Mouse (Mus musculus) c-Kit-positive CD71-positive TER-119-negative erythroid progenitor cells, embryonic 14.5 days (primary cell): Measurements from ENCODE around the gene Als2.
A peak's percentile ranks its signal among the peaks of the same experiment; 100 is the strongest.

Source experiments
- DNase-seq: peaks from one replicate; pipeline ENCODE4 v3.0.0-alpha.2; 2013; ENCODE audit warnings: low read depth

Gene Als2

DNA sequence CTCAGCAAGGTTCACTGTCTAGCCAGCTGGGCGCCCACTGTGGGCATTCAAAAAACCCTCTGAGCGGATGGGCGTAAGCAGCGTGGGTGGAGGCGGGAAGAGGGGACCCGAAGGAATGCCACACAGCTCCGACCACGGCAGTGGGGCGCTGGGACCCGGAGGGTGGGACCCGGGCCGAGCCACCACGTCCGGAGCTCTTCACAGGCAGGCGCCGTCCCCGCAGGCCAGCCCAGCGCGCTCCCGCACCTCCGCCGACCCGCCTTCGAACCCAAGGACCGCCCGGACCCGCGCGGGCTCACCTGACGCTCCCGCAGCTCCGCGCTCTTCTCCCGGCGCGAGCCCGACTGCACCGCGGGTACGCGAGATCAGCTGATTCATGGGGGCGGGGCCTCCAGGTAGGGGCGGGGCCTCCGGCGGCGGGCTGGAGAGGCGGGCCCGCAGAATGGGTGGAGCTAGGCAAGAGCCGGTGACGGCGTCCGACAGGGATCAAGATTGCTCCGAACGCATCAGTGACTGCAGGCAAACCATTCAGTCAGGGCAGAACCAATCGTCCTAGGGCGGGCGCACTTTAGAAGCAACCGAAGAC lies at the start of gene Als2:
Gene Als2, minus strand, starts transcription at position 376 of the 586 bp plus-strand sequence.
- DNase-seq = peak; percentile 94

DNA sequence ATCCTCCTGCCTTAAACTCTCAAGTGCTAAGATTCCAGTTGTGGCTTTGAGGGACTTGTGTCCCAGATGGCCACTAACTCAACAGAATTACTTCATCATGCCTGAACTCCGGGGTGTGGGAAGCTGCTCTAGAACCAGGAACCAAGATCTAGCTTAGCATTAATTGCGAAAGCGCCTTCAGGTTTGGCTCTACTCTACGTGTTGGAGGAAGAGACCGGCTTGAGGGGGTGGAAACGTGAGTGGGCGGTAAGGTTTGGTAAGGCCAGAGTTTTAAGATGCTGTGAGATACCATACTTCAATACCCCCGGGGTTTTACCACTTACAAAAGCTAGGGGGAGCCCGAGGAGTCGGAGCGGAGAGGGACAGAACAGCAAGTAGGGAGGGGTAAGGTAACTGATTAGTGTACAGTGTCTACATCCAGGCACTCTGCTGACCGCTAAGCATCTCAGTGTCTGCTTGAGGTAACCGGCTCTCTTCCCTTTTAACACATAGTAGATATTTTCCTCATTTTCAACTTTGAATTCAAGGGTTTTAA lies 49.4 kb upstream of the Als2 start:
- DNase-seq = no peak

DNA sequence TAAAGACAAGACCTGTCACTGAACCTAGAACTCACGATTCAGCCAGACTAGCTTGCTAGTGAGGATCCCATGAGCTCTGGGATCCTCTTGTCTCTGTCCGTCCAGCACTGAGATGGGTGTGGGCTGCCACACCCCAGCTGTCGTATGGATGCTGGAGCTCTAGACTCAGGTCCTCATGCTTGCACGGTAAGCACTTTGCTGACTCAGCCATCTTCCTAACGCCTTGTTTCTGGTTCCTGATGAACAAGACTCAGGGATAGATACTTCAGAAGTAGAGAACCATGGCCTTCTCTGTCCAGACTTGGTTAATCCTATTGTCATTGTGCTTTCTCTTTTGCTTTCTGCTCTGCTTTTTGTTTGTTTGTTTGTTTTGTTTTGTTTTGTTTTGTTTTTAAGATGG lies 48.8 kb upstream of the Als2 start:
- no peak for DNase-seq

DNA sequence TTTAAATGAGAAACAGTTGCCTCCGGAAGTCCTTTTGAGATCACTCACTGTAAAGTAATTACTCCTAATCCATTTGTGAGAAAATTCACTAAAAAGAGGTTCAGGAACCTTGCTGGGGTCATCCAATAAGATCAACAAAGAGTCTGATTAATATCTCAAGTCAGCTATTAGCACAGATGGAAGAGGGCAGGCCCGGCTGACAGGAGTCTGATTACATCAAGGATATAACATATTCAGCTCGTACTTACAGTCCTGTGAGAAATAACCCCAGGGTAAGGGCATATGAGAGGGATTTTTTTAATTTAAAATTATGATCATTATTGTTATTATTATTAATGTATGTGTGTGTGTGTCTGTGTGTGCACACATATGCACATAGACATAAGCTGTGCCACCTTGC lies 35.2 kb upstream of the Als2 start:
- no peak for DNase-seq

DNA sequence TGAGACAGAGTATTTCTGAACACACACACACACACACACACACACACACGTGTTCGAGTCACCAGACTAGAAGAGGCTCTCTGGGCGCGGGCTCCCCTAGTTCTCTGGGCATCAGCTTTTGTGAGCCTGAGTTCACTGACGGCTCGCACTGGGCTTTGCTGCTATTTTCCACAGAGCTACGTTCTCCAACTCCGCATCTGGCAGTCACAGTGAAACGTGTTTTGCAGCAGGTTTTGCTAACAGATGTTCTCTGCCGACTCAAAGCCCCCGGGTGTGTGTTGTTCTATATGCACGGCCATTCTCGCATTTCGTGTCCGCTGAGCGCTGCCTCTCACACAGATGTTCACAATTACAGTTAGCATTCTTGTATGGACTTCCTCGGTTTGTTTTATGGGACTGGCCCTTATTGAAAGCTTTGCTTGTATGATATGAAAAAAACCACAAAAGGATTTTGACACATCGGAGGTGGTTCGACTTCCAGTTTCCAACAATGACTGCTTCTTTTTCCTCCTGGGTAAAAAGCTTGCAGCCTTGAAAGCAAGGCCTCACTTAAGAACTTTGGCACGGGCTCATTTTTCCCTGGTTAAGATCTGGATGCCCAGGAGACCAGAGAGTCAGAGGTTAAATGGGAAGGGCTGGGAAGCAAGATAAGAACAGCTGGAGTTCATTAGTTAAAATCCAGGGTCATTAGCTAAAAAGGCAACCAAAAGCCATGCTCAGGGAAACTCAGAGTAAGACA lies 33.1 kb upstream of the Als2 start:
- no peak for DNase-seq

DNA sequence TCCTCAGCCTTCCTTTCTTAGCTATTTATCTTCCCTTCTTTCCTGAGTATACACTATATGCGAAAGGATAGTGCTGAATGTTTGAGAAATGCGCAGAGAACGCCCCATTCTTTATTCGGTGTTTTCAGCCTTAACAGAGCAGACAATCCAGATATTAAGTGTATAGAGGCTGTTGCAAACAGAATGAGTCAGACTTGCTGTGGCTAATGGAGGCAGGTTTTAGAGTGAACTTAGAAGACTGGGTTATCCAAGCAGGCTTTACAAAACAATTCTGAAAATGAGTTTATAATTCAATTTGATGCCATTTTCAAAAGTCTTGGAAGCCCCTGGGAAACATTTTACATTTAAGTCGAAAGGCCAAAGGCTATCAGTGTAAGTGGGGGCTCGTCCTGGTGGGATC lies 32.4 kb upstream of the Als2 start:
- DNase-seq = no peak

DNA sequence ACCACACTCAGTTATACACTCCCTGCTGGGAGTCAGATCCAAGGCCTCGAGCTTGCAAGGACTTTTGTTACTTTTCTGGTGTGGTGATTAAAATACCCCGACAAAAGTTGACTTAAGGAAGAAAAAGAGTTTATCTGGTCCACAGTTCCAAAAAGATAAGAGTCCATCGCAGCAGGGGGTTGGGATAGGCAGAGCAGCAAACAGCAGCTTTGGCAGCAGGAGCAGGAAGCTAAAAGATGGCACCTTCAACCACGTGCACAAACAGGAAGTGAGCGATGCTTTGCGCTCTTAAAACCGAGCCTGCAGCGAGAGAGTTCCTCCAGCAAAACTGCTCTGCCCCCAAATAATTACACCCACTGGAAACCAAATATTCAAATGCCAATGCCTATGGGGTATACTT lies 31.9 kb upstream of the Als2 start:
- DNase-seq = no peak

DNA sequence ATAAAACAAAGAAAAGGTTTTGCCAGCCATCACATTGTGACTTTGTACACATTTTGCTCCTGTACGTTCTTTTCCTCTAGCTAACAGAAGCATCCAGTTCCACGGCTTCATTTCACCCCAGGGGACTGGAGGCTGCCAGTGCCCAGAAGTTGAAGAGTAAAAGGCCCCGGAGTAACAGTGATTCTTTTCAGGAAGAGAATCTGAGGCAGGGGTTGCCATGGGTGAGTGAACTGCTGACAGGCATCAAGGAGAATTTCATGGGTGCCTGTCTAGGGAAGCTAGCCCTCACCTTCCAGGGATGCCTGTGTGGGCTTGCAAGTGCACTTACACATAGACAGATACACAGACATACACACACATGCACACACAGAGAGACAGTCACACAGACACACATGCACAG lies 20.7 kb upstream of the Als2 start:
- DNase-seq = no peak

DNA sequence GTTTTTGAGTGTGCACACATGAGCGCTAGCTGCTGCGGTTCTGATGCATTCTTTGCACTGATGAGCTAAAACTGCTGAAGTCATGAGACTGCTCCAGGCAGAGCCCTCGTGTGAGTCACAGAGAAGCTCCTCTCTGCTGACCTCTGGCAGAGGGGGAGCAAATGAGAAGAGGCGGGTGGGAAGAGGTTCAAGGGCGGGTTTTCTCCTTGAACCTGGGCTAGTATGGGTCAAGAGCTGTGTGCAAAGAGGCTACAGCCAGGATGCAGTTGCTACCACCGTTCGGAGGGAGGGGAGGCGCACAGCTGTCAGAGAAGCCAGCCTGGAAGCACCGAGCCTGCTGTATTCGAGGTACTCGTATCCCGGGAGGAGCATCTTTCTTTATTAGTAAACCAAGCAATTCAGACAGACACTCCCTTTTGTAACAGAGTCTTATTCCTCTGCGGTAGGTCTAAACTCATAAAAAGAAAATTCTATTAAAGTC lies 19.8 kb upstream of the Als2 start, which contains the start of gene Cdk15:
Gene Cdk15, plus strand, starts transcription at position 156 of the 481 bp plus-strand sequence.
- no peak for DNase-seq

DNA sequence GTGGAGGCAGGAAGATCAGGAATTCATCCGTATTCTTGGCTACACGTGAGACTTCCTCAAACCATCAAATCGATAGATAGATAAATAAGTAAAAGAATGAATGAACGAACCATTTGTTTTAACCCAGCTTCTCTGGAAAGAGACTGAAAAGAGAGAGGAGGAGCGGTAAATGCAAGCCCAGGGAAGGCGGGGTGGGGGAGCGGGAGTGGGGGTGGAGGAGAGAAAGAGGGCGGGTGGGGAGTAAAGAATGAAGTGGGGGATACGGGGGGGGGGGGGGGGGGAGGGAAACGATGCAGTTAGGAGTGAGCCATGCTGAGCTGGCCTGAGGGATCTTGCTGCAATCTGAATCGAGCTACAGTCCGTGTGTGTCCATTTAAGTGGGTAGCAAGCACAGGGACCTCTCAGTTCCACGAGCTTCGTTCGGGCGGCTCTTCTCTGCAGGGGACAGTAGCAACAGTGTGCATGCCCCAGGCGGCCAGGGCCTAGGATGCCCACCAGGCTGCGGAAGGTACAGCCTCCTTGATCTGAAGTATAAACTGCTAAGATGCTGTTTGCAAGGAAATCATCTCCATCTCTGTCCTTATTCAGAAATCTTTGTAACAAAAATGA lies 16.4 kb upstream of the Als2 start:
- no peak for DNase-seq

DNA sequence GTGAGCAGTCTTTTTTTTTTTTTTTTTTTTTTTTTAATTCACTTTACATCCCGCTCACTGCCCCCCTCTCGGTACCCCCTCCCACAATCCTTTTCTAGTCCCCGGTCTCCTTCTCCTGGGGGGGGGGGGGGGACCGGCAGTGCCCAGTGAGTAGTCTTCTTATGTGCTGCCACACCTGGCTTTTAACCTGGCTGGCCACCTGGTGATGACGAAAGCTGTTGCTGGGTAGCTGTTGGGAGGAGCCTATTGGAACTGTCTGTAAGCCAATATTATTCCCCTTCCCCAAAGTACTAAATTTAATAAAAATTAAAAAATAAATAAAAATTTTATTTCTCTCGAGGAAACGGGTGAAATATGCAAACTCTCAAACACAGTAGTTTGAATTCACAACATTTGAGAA lies 15.7 kb upstream of the Als2 start:
- DNase-seq = no peak

DNA sequence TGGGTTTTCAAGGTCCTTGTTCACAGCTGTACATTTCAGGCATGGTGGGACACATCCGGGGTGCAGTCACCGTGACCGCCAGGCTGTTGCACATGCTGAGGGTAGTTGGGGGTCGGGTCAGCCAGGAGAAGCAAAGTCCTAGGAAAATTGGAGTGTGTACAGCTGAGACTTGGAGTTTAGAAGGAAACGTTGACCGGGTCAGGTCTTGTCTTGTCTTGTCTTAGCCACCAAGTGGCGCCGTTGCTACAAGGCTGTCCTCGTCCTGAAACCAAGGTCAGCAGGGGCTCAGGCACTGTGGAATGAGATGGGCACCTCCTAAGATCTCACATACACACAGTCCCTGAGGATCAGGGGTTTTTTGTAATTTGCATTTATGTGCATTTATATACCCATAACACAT lies 10.6 kb upstream of the Als2 start:
- no peak for DNase-seq

DNA sequence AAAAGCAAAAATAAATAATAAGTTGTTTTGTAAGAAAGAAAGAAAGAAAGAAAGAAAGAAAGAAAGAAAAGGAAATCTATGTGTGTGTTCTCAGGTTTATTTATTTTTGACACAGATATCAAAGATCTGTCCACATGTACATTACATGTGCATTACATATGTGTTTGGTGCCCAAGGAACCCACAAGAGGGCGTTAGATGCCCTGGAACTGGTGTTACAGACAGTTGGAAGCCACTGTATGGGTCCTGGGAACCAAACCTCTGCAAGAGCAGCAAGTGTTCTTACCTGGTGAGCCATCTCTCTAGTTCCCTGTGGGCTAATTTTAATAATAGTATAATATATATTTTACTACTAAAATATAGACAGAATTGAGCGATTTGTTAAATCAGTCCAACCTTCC lies 6.7 kb upstream of the Als2 start:
- no peak for DNase-seq

DNA sequence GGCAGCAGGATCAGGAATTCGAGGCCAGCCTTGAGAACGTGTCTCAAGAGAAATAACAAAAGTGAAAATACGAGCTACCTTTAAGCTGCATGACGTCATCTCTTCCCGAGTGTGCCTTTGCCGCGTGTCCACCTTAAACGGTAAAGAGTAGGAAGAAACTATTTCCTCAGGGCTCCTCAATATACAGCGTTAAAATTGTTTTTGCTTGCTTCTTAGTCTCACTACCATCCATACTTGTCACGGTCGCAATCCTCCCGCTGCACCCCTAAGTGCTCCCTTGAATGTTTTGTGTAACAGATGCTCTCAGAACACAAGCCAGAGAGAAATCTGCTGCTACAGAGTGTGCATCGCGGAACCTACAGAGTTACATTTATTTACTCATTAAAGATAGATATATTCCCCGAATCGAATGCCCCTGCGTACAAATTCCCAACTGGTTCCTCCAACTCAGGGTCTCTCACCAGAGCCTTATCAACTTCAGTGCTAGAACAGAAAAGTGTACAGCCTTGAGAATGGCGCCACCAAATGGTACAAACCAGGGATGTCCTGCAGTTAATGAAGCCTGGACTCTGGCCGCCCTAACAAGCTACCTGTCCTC lies 682 bp upstream of the Als2 start:
- peak; percentile 76 for DNase-seq

DNA sequence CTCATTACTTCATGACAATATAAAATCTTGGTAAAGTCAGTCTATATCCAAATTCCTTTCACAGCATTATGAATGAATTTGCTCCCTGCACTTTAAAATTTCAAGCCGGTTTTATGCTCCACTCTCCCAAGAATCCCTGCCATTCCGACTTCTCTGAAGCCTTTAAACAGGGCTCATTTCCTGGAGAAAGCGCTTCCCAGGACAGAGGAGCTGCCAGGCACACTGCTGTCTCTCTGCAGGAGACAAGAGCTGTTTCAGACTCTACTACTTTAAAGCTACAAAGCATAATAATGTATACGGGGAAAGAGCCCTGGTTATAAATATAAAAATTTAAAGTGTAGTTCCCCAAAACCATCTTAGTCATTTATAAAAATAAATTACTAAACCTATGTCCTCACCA lies 7.8 kb downstream of the Als2 start:
- DNase-seq = no peak

DNA sequence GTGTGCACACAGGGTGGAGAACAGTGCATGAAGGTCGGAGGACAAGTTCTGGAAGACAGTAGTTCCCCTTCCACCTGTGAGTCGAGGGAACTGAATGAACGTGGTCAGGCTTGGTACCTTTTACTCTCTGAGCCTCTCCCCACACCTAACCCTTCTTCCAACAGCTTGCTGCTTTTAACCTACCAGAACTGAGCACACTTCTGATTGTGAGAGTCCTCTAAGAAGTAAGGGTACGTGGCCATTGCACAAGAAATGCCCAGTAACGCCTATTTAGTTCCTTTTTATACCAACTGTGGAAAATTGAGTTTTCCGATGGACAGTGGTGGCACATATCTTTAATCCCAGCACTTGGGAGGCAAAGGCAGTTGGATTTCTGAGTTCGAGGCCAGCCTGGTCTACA lies 8.5 kb downstream of the Als2 start:
- DNase-seq = no peak

DNA sequence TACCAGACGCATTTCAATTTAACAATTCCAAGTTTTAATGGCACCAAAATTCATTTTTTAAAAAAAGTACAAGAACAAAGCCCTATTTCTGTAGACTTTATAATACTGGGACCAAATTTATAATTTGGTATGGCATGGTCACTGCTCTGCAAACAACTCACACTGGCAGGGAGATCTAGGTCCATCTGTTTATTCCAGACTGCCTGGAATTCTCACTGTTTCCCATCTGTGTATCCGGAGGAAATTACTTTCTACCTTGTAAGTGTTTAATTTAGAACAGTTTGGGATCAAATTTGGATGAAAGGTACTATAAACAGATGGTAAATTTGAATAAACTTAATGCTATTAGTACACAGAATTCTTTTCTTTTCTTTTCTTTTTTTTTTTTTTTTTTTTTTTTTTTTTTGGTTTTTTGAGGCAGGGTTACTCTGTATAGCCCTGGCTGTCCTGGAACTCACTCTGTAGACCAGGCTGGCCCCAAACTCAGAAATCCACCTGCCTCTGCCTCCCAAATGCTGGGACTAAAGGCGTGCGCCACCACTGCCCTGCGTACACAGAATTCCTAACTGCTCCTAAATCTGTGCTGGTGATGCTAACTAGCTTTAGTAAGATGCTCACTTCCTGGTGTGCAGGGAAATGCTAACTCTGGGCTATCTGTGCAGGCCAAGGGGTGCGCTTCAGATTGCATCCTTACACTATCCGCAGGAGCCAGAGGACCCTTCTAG lies 14.8 kb downstream of the Als2 start:
- DNase-seq = no peak

DNA sequence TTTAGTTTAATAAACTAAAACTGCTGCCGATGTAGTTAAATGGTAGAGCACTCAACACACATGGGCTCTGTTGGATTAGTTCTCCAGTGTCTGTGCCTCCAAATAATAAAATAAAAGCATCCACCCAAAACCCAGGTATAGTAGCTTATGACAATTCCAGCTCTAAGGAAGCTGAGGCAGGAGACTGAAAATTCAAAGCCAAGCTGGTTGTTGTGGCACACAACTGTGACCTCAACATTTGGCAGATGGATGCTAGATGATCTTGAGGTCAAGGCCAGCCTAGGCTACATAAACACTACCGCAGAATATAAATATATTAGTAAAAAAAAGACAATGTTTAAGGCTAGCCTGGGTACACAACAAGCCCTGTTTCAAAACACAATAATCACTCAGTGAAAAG lies 15.4 kb downstream of the Als2 start:
- no peak for DNase-seq

DNA sequence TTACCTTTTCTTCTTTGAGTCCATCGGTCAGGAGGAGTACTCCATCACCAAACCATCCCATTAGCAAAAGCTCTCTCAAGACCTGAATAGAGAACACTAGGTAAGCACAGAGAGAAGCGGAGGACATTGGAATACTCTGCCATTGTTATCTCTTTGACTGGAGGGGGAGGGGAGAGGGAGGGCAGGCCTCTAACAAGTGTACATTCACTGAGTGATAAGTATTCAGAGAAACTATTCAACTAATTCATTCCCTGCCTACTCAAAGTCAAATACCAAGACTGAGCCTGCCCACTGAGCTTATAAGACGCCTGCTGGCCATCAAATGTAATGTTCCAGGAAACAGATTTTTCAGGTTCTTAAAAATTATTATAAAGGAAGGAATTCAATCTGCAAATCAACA lies 16.7 kb downstream of the Als2 start:
- DNase-seq = no peak

DNA sequence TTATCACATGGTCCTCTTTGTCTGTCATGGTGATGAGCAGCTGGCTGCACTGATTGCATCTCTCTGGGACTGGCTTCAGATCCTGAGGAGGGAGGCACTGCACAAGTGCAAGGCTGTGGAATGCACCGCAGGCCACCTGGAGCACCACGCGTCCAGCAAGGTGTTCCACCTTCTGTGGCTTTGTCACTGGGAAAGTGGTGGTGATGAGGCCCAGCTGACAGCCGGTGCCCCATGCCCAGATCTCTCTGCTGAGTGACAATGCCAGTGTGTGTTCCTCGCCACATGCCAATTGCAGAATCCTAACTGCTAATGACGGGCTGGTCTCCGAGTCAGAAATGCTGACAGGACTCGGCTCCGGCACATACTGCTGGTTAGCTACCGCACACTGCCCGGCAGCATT lies 21.6 kb downstream of the Als2 start:
- DNase-seq = no peak

DNA sequence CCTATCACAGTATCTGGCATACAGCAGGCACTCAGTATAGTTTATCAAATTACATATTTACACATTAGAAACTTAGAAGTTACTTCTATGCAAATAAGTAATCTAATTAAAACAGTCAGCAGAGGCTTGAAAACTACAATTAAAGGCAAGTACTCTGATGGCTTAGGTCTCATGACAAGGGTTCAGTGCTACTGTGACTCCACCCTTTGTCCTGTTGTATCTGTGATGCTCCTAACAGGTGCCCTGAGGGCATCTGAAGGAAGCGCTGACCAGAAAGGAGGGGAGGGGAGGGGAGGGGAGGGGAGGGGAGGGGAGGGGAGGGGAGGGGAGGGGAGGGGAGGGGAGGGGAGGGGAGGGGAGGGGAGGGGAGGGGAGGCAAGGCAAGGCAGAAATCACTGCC lies 24.1 kb downstream of the Als2 start:
- DNase-seq = no peak
